Mouse (Mus musculus) ES-E14 (cell line): ENCODE results near the gene Hist1h3c.
A peak's percentile ranks its signal among the peaks of the same experiment; 100 is the strongest.

ENCODE experiments used
- CHD2 ChIP-seq: IDR thresholded peaks from 2 replicates; pipeline ENCODE4 v1.6.1; 2014; ENCODE audit warnings: mild to moderate bottlenecking, low read depth, low read length, inconsistent platforms
- HCFC1 ChIP-seq: IDR thresholded peaks from 2 replicates; pipeline ENCODE4 v1.6.1; 2012; ENCODE audit warnings: low read length, inconsistent platforms, borderline replicate concordance; ENCODE audit not compliant: insufficient read depth
- MAFK ChIP-seq: IDR thresholded peaks from 2 replicates; pipeline ENCODE4 v1.6.1; 2014; ENCODE audit warnings: mild to moderate bottlenecking, low read depth, low read length, inconsistent platforms; ENCODE audit not compliant: insufficient read depth
- ZC3H11A ChIP-seq: IDR thresholded peaks from 2 replicates; pipeline ENCODE4 v1.6.1; 2012; ENCODE audit warnings: low read depth, mild to moderate bottlenecking, inconsistent platforms, low read length, borderline replicate concordance
- ZNF384 ChIP-seq: IDR thresholded peaks from 2 replicates; pipeline ENCODE4 v1.6.1; 2012; ENCODE audit warnings: low read depth, low read length, inconsistent platforms

- no peak; the same call in 1 of the 2 replicates for TF ChIP-seq CHD2
- 0 out of 2 replicates have a peak, but pooled peaks have one; percentile 24 for TF ChIP-seq MAFK
- TF ChIP-seq ZNF384: no peak
- no peak for TF ChIP-seq HCFC1
- TF ChIP-seq ZC3H11A: no peak
Observed at GRCm38 (mm10) chr13:23764324-23765171, 19.1 kb upstream of the Hist1h3c start.
